Comparison of ENCODE assay signal across 10 mouse cellular contexts in the genomic region with DNA sequence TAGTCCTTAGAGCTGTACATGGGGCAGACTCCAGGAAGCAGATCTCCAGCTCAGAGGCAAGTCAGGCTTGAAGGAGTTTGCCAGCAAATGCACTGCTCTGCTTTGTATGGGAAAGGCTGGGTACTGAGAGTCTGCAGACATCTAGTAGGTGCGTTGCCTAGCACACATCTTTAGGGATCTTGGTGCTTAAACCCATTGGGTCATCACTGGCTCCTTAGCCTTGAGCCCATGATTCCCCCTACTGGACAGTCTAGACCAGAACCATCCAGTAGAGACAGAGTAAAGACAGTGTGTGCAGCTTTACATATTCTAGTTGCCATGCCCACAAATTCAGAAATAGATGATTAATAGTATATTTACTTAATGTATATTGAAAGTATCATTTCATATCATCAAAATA. TPM values are rescaled to one million over a fixed set of nuclear protein-coding genes. Genes with fewer than 3 reads are reported as not detected.
DNase-seq lines count a peak whose midpoint lies in the region; ATAC-seq and TF ChIP-seq lines count a peak whose summit lies in the region.
"Had no signal": no experiment of that assay in that cellular context is flagged by ENCODE, and none has a peak within 500 bp of the region (broad histone marks: within the 10 kb centered on the region; RNA-seq: fewer than 3 reads in every experiment).

No protein-coding gene starts in this region.

- peak overlapping the region; percentile 62; the same call in 1 of the 2 replicates for H3K27ac ChIP-seq in liver, embryonic 13.5 days
- H3K27ac ChIP-seq in cortical plate, adult 2 months (ENCODE audit: insufficient read depth, low read length), result no peak overlapping the region
- H3K27ac ChIP-seq: neural tube, embryonic 13.5 days had no signal

- H3K27me3 ChIP-seq in liver, embryonic 13.5 days, result no peaks in the 10 kb centered on the region
- H3K27me3 ChIP-seq: embryonic facial prominence, embryonic 13.5 days; neural tube, embryonic 13.5 days had no signal

- no peak overlapping the region for H3K4me2 ChIP-seq in liver, embryonic 13.5 days
- H3K4me2 ChIP-seq: embryonic facial prominence, embryonic 13.5 days; neural tube, embryonic 13.5 days had no signal

- TF ChIP-seq CTCF in cortical plate, adult 2 months (IDR thresholded peaks at IDR 0.05; ENCODE audit: extremely low read depth, insufficient read depth, low read length), result peak; percentile 22; the same call in 1 of the 2 replicates

- peaks cover 93% of the 10 kb centered on the region for H3K4me1 ChIP-seq in liver, embryonic 13.5 days (replicated peaks)
- H3K4me1 ChIP-seq in cortical plate, adult 2 months (ENCODE audit: control insufficient read depth, insufficient read depth, low read length), result peaks cover 2% of the 10 kb centered on the region

- no peaks in the 10 kb centered on the region for H3K36me3 ChIP-seq in liver, embryonic 13.5 days
- H3K36me3 ChIP-seq: embryonic facial prominence, embryonic 13.5 days; neural tube, embryonic 13.5 days had no signal

- H3K4me3 ChIP-seq in liver, embryonic 13.5 days (replicated peaks), result no peak overlapping the region
- H3K4me3 ChIP-seq in cortical plate, adult 2 months (ENCODE audit: insufficient read depth, low read length), result no peak overlapping the region
- H3K4me3 ChIP-seq: embryonic facial prominence, embryonic 13.5 days; neural tube, embryonic 13.5 days had no signal

- peak; percentile 89 for DNase-seq in heart, adult 11 months
- no peak for DNase-seq in heart, postnatal 4 days
- no peak for DNase-seq in liver, embryonic 13.5 days
- DNase-seq in liver, result no peak
- no peak for DNase-seq in urinary bladder, adult 18-20 months (ENCODE audit: low spot score in 2 of 2)

- no peak for ATAC-seq in liver, embryonic 13.5 days (ENCODE audit: low read depth)
- peak; percentile 43; the same call in 1 of the 2 replicates for ATAC-seq in neutrophil, adult 5-6 weeks (ENCODE audit: extremely low read depth, insufficient number of reproducible peaks, low FRiP score, poor library complexity, severe bottlenecking)
- no peak for ATAC-seq in cerebellum, adult (ENCODE audit: insufficient number of reproducible peaks, low FRiP score, low TSS enrichment)

- no peak overlapping the region for H3K9ac ChIP-seq in liver, embryonic 13.5 days
- H3K9ac ChIP-seq: embryonic facial prominence, embryonic 13.5 days; neural tube, embryonic 13.5 days had no signal

- no peak for TF ChIP-seq POLR2A in cortical plate, adult 2 months (IDR thresholded peaks at IDR 0.05; ENCODE audit: extremely low read depth, insufficient read depth, low read length)

- no peaks in the 10 kb centered on the region for H3K9me3 ChIP-seq in liver, embryonic 13.5 days (replicated peaks)
- H3K9me3 ChIP-seq: embryonic facial prominence, embryonic 13.5 days; neural tube, embryonic 13.5 days had no signal

- WGBS in liver, embryonic 13.5 days (ENCODE audit: insufficient replicate concordance), result 76% methylated on average over 1 of the region's 1 CpGs

RNA-seq across cellular contexts. Expression of a gene that starts 3.5 kb away (rescaled TPM):
- 10 to 100 TPM; 51.6 to 52.0 TPM for total RNA-seq in heart, postnatal 4 days (2021)
- polyA plus RNA-seq in liver, embryonic 13.5 days (2015; fragmentation: Nextera tagmentation; extraction: Ambion mirVana), result 8.0 and 8.3 TPM in 2 replicates
- polyA plus RNA-seq in cortical plate, adult 2 months (2012; rRNA removed), result 64.7 and 73.9 TPM in 2 replicates
- 31.8 and 34.7 TPM in 2 replicates for total RNA-seq in neutrophil, adult 5-6 weeks (2017)
